Mouse (Mus musculus) liver, embryonic 13.5 days (tissue): ENCODE data around the gene P4ha2. TPM values are rescaled to one million over a fixed set of nuclear protein-coding genes. Genes with fewer than 3 reads are reported as not detected.

ENCODE experiments used
- ATAC-seq: fragments of 200-750 bp; cut with Nextera tagmentation; 2 replicates; pipeline ENCODE4 v1.8.0; 2017; ENCODE audit warnings: low read depth, mild to moderate bottlenecking, moderate number of reproducible peaks, moderate library complexity
- DNase-seq: peaks from one replicate; pipeline ENCODE4 v3.0.0; 2022
- H3K27ac ChIP-seq: fragments of 300-500 bp; sonication (generic); 2 replicates; pipeline ENCODE4 v1.5.1; 2015; ENCODE audit warnings: moderate library complexity, mild to moderate bottlenecking, inconsistent platforms
- H3K27me3 ChIP-seq: fragments of 300-500 bp; sonication (generic); 2 replicates; pipeline ENCODE4 v1.6.1; 2015; ENCODE audit warnings: mild to moderate bottlenecking, inconsistent platforms
- H3K36me3 ChIP-seq: fragments of 300-500 bp; sonication (generic); 2 replicates; pipeline ENCODE4 v1.6.1; 2015; ENCODE audit warnings: mild to moderate bottlenecking, inconsistent platforms
- H3K4me1 ChIP-seq: fragments of 300-500 bp; sonication (generic); replicated peaks from 2 replicates; pipeline ENCODE4 v1.6.1; 2015; ENCODE audit warnings: inconsistent platforms
- H3K4me2 ChIP-seq: fragments of 300-500 bp; sonication (generic); 2 replicates; pipeline ENCODE4 v1.6.1; 2015; ENCODE audit warnings: inconsistent platforms, mild to moderate bottlenecking, moderate library complexity
- H3K4me3 ChIP-seq: fragments of 300-500 bp; sonication (generic); replicated peaks from 2 replicates; pipeline ENCODE4 v1.5.1; 2015; ENCODE audit warnings: mild to moderate bottlenecking, inconsistent platforms
- H3K9ac ChIP-seq: fragments of 300-500 bp; sonication (generic); 2 replicates; pipeline ENCODE4 v1.6.1; 2015; ENCODE audit warnings: mild to moderate bottlenecking, inconsistent platforms
- H3K9me3 ChIP-seq: fragments of 300-500 bp; sonication (generic); replicated peaks from 2 replicates; pipeline ENCODE4 v1.6.1; 2016; ENCODE audit warnings: inconsistent platforms
- WGBS: fragments of 180-500 bp; shearing (Covaris S2); methylation state at CpG from one replicate; pipeline ENCODE4 v1.1.7; 2015; ENCODE audit not compliant: insufficient replicate concordance; 5-methylcytosine and 5-hydroxymethylcytosine counted together
- polyA plus RNA-seq: library from polyadenylated mRNA; unstranded; fragments of >200 nt; fragmentation: Nextera tagmentation; extraction: Ambion mirVana; gene quantifications from 2 replicates; pipeline ENCODE4 v1.2.1, GENCODE M21; 2015

P4ha2 gene
- polyA plus RNA-seq, 1 experiment from 2014 or later = 4.4 TPM

GRCm38 (mm10) chr11:54062086-54062752 lies 37.7 kb upstream of the P4ha2 start:
- no peak for DNase-seq
- Histone ChIP-seq H3K27me3 (peaks cover 24% of the 10 kb centered on the region), H3K4me3 (no peak overlapping the region), H3K4me2 (no peak overlapping the region), H3K9ac (no peak overlapping the region), H3K9me3 (no peaks in the 10 kb centered on the region), H3K27ac (no peak overlapping the region), H3K36me3 (no peaks in the 10 kb centered on the region), H3K4me1 (peaks cover 5% of the 10 kb centered on the region; the same call in 1 of the 2 replicates)
- no peak for ATAC-seq
- WGBS = 70% methylated on average over 12 of the region's 12 CpGs

DNA sequence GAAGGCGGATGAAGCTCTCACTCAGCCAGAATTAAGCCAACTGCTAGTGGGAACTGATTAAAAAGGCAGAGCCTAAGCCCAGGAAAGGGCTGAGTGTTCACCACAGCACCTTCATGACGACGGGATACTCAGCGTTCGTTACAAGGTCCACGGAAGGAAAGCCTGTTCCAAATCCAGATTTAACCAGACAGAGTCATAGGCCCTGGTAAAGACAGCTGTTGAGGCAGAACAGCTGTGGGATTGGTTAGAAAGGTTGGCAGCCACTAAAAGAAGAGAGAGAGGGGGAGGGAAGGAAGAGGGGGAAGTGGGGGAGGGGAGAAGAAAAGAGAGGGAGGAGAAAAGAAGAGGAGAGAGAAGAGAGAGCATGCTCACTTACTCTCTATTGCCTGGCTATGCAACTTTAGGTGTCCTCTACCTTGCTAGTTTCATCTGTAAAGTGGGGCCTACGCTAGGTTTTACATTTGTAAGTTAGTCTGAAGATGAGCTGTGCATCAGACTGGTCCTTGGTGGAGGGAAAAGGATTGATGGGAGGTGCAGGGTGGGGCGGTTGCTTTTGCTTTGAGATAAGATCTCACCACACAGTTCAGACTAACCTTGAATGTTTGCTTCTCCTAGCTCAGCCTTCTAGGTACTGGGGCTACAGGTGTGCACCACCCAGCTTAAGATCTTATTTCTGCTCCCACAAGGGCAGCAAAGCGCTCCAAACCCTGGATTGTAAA lies 37.0 kb upstream of the P4ha2 start:
- H3K9ac ChIP-seq = no peak overlapping the region
- ATAC-seq (no peak), DNase-seq (no peak)
- no peak overlapping the region for H3K4me2 ChIP-seq
- H3K36me3 ChIP-seq = no peaks in the 10 kb centered on the region
- no peak overlapping the region for H3K4me3 ChIP-seq
- no peak overlapping the region for H3K27ac ChIP-seq
- 67% methylated on average over 9 of the region's 9 CpGs for WGBS
- peaks cover 6% of the 10 kb centered on the region; the same call in 1 of the 2 replicates for H3K4me1 ChIP-seq
- H3K27me3 ChIP-seq = peaks cover 31% of the 10 kb centered on the region
- H3K9me3 ChIP-seq = no peaks in the 10 kb centered on the region

DNA sequence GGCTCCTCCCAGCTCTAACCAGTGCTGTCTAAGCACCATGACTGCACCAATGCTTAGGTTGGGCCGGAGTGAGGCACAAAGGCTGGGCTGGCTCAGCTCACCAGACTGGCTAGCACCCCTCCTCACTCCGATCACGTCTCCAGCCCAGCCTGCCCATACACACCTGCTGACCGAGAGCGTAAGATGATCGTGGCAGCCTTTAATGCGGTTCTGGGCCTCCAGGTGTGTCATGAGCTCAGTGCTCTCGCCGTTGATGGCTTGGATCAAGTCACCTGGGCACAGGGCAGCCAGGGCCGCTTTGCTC lies 36.5 kb upstream of the P4ha2 start:
- Histone ChIP-seq H3K9me3 (no peaks in the 10 kb centered on the region), H3K4me1 (peaks cover 8% of the 10 kb centered on the region; the same call in 1 of the 2 replicates), H3K9ac (no peak overlapping the region), H3K27me3 (peaks cover 36% of the 10 kb centered on the region), H3K27ac (no peak overlapping the region), H3K36me3 (no peaks in the 10 kb centered on the region), H3K4me3 (no peak overlapping the region), H3K4me2 (no peak overlapping the region)
- no peak for DNase-seq
- 80% methylated on average over 10 of the region's 10 CpGs for WGBS
- no peak for ATAC-seq

DNA sequence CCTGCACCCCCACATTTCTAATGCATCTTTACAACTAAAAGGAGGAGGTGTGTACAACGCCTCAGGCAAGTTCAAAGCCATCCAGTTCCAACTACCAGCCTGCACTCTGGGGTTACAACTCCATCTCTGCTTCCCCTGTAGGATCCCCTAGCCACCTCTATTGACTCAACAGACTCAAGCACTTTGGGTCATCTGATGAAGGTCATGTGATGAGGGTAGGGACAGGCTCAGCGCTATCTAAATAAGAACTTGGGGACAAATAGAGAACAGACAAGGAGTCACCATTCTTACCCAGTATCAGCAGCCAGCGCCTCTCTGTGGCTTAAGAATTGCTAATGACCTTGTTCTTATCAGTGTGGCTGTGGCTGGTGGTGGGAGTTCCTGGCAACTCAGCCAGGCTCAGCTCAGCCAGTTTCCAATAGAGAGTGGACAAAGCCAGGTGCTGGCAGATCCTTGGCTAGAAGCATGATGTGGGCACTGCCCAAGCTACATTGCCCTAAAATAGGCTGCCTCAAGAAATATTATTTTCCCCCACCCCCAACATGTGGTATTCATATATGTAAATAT lies 35.4 kb upstream of the P4ha2 start:
- no peak overlapping the region for H3K4me2 ChIP-seq
- peaks cover 47% of the 10 kb centered on the region for H3K27me3 ChIP-seq
- ATAC-seq = no peak
- H3K4me3 ChIP-seq = no peak overlapping the region
- no peak for DNase-seq
- H3K27ac ChIP-seq = no peak overlapping the region
- no peaks in the 10 kb centered on the region for H3K36me3 ChIP-seq
- WGBS = 29% methylated on average over 3 of the region's 3 CpGs
- H3K9me3 ChIP-seq = no peaks in the 10 kb centered on the region
- H3K4me1 ChIP-seq = peaks cover 11% of the 10 kb centered on the region
- no peak overlapping the region for H3K9ac ChIP-seq

GRCm38 (mm10) chr11:54065106-54065914 lies 34.6 kb upstream of the P4ha2 start:
- Histone ChIP-seq H3K27ac (no peak overlapping the region), H3K9ac (no peak overlapping the region), H3K4me1 (peaks cover 11% of the 10 kb centered on the region), H3K36me3 (no peaks in the 10 kb centered on the region), H3K27me3 (peaks cover 55% of the 10 kb centered on the region), H3K4me3 (no peak overlapping the region), H3K9me3 (no peaks in the 10 kb centered on the region), H3K4me2 (no peak overlapping the region)
- ATAC-seq (no peak), DNase-seq (no peak)
- 55% methylated on average over 12 of the region's 12 CpGs for WGBS

DNA sequence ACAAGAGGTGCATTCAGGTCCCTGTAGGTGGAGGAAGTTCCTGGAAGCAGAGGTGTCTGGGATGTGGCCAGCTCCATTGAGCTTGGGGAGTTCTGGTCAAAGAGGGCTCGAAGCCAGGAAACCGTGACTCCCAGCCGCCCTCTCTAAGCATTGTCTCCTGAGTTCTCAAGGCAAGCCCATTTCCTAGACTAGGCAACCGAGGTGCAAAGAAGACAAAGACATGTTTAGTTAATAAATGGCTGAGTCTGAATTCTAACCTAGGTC lies 34.0 kb upstream of the P4ha2 start:
- H3K9ac ChIP-seq = no peak overlapping the region
- no peak overlapping the region for H3K27ac ChIP-seq
- no peaks in the 10 kb centered on the region for H3K36me3 ChIP-seq
- peaks cover 60% of the 10 kb centered on the region for H3K27me3 ChIP-seq
- 61% methylated on average over 4 of the region's 4 CpGs for WGBS
- DNase-seq = no peak
- H3K9me3 ChIP-seq = no peaks in the 10 kb centered on the region
- no peak overlapping the region for H3K4me3 ChIP-seq
- H3K4me2 ChIP-seq = no peak overlapping the region
- peaks cover 11% of the 10 kb centered on the region for H3K4me1 ChIP-seq
- no peak for ATAC-seq

DNA sequence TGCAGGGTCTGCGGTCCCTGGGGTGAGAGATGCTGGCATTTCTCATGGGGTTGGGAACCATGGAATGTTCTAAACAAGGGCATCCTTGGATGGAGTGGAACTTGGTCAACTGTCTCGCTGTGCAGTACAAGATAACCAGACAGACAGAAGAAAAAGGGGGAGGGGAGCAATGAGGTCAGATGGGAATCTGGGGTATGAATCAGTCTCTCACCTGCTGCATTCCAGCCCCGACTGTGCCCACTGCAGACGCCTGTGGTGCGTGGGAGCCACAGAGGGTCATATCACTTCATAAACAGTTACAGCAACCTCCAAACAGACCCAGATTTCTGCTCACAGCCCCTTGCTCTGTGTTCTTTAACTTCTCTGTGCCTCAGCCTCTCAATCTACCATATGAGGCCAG lies 33.5 kb upstream of the P4ha2 start:
- Histone ChIP-seq H3K4me2 (no peak overlapping the region), H3K9ac (no peak overlapping the region), H3K36me3 (no peaks in the 10 kb centered on the region), H3K27me3 (peaks cover 66% of the 10 kb centered on the region), H3K9me3 (no peaks in the 10 kb centered on the region), H3K27ac (no peak overlapping the region), H3K4me1 (peaks cover 11% of the 10 kb centered on the region), H3K4me3 (no peak overlapping the region)
- DNase-seq (no peak), ATAC-seq (no peak)
- WGBS = 54% methylated on average over 5 of the region's 5 CpGs

DNA sequence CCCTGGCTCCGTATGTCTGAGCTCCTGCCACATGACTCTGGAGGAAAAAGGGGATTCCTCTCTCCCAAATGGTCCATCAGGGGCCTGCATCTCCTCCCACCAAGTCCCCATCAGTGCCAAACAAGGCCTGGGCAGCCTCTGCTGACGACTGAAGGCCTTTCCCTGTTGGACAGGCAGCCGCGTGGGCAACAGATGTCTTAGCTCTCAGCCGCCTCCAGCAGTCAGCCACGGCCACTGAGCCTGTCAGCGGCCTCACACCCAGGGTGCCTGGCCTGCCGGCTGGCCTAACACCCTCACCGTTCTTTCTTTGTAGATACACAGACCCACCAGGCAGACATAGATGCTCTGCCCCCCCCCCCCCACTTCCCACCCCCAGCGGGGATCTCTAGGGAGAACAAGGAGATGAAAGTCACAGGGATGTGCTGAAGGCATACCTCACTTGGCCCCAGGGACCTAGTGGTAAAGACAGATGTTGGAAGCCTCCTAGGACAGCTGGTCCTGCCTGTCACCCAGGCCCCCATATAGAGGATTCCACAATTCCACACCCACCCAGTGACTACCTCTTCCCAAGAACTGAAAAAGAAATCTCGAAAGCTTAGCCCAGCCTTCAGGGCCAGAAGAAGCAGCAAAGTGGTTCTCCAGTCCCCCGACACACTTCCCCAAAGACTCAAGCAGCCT lies 32.4 kb upstream of the P4ha2 start:
- H3K27me3 ChIP-seq = peaks cover 72% of the 10 kb centered on the region
- WGBS = 42% methylated on average over 12 of the region's 12 CpGs
- peaks cover 11% of the 10 kb centered on the region for H3K4me1 ChIP-seq
- no peaks in the 10 kb centered on the region for H3K9me3 ChIP-seq
- H3K4me3 ChIP-seq = no peak overlapping the region
- no peak for DNase-seq
- no peak overlapping the region for H3K9ac ChIP-seq
- no peak for ATAC-seq
- H3K36me3 ChIP-seq = no peaks in the 10 kb centered on the region
- no peak overlapping the region for H3K27ac ChIP-seq
- peak overlapping the region; percentile 68; the same call in 1 of the 2 replicates for H3K4me2 ChIP-seq

GRCm38 (mm10) chr11:54067996-54068519 lies 31.8 kb upstream of the P4ha2 start:
- Histone ChIP-seq H3K4me2 (peak overlapping the region; percentile 68), H3K27me3 (peaks cover 78% of the 10 kb centered on the region), H3K9ac (no peak overlapping the region; the same call in 1 of the 2 replicates), H3K4me1 (peaks cover 11% of the 10 kb centered on the region), H3K9me3 (no peaks in the 10 kb centered on the region), H3K27ac (no peak overlapping the region), H3K36me3 (no peaks in the 10 kb centered on the region), H3K4me3 (no peak overlapping the region)
- 11% methylated on average over 4 of the region's 4 CpGs for WGBS
- DNase-seq (no peak), ATAC-seq (no peak)

- ATAC-seq (no peak), DNase-seq (no peak)
- Histone ChIP-seq H3K4me3 (peak within 1 kb of the TSS; percentile 52), H3K4me1 (peaks cover 11% of the 10 kb centered on the region), H3K36me3 (no peaks in the 10 kb centered on the region), H3K9me3 (no peaks in the 10 kb centered on the region), H3K4me2 (peak within 1 kb of the TSS; percentile 68), H3K9ac (peak within 1 kb of the TSS; percentile 49), H3K27ac (no peak within 1 kb of the TSS), H3K27me3 (peaks cover 84% of the 10 kb centered on the region)
- WGBS = 2% methylated on average over 56 of the region's 61 CpGs
These were observed 31.1 kb upstream of the P4ha2 start, which contains the start of gene Pdlim4 for GRCm38 (mm10) chr11:54068520-54069371. Pdlim4 (minus strand) TSS chr11:54069014.
